Mouse (Mus musculus): ENCODE results near the gene Gnaq. TPM values are rescaled to one million over a fixed set of nuclear protein-coding genes. Genes with fewer than 3 reads are reported as not detected.

Gnaq gene
- polyA plus RNA-seq, 1 experiment: 56.2 TPM

- no peak for TF ChIP-seq CTCF (IDR thresholded peaks at IDR 0.05; ENCODE audit: borderline replicate concordance, insufficient read depth, low read depth, low read length)
- TF ChIP-seq POLR2A (IDR thresholded peaks at IDR 0.05; ENCODE audit: borderline replicate concordance, insufficient read depth, low read length): no peak
- Histone ChIP-seq H3K27ac (ENCODE audit: insufficient read depth, low read length) (no peak overlapping the region), H3K27me3 (ENCODE audit: control insufficient read depth, insufficient read depth, low read length) (no peaks in the 10 kb centered on the region), H3K4me3 (replicated peaks; ENCODE audit: insufficient read depth, low read depth, low read length) (no peak overlapping the region), H3K4me1 (ENCODE audit: control insufficient read depth, insufficient read depth, low read length) (no peaks in the 10 kb centered on the region; the same call in 1 of the 2 replicates)
- no peak for DNase-seq
- WGBS: 81% methylated on average over 13 of the region's 13 CpGs
These were observed 250.5 kb downstream of the Gnaq start for GRCm38 (mm10) chr19:16383127-16383526.

GRCm38 (mm10) chr19:16384094-16384493 is 251.5 kb downstream of the Gnaq start:
- Histone ChIP-seq H3K27me3 (ENCODE audit: control insufficient read depth, insufficient read depth, low read length) (no peaks in the 10 kb centered on the region), H3K4me3 (replicated peaks; ENCODE audit: insufficient read depth, low read depth, low read length) (no peak overlapping the region), H3K27ac (ENCODE audit: insufficient read depth, low read length) (no peak overlapping the region), H3K4me1 (ENCODE audit: control insufficient read depth, insufficient read depth, low read length) (peaks cover 3% of the 10 kb centered on the region; the same call in 1 of the 2 replicates)
- TF ChIP-seq CTCF (IDR thresholded peaks at IDR 0.05; ENCODE audit: borderline replicate concordance, insufficient read depth, low read depth, low read length) (no peak), POLR2A (IDR thresholded peaks at IDR 0.05; ENCODE audit: borderline replicate concordance, insufficient read depth, low read length) (no peak)
- 86% methylated on average over 6 of the region's 6 CpGs for WGBS
- DNase-seq: no peak

- Histone ChIP-seq H3K27ac (ENCODE audit: insufficient read depth, low read length) (no peak overlapping the region), H3K4me1 (ENCODE audit: control insufficient read depth, insufficient read depth, low read length) (peaks cover 3% of the 10 kb centered on the region; the same call in 1 of the 2 replicates), H3K27me3 (ENCODE audit: control insufficient read depth, insufficient read depth, low read length) (no peaks in the 10 kb centered on the region), H3K4me3 (replicated peaks; ENCODE audit: insufficient read depth, low read depth, low read length) (no peak overlapping the region)
- DNase-seq: no peak
- WGBS: 63% methylated on average over 11 of the region's 11 CpGs
- TF ChIP-seq CTCF (IDR thresholded peaks at IDR 0.05; ENCODE audit: borderline replicate concordance, insufficient read depth, low read depth, low read length) (no peak), POLR2A (IDR thresholded peaks at IDR 0.05; ENCODE audit: borderline replicate concordance, insufficient read depth, low read length) (no peak)
These were observed 252.3 kb downstream of the Gnaq start for GRCm38 (mm10) chr19:16384957-16385356.

- TF ChIP-seq POLR2A (IDR thresholded peaks at IDR 0.05; ENCODE audit: borderline replicate concordance, insufficient read depth, low read length): no peak
- no peak for TF ChIP-seq CTCF (IDR thresholded peaks at IDR 0.05; ENCODE audit: borderline replicate concordance, insufficient read depth, low read depth, low read length)
- Histone ChIP-seq H3K4me3 (replicated peaks; ENCODE audit: insufficient read depth, low read depth, low read length) (no peak overlapping the region), H3K27ac (ENCODE audit: insufficient read depth, low read length) (no peak overlapping the region), H3K4me1 (ENCODE audit: control insufficient read depth, insufficient read depth, low read length) (peaks cover 3% of the 10 kb centered on the region; the same call in 1 of the 2 replicates), H3K27me3 (ENCODE audit: control insufficient read depth, insufficient read depth, low read length) (no peaks in the 10 kb centered on the region)
- no peak for DNase-seq
- 68% methylated on average over 6 of the region's 6 CpGs for WGBS
These were observed 253.9 kb downstream of the Gnaq start for GRCm38 (mm10) chr19:16386514-16386913.

- WGBS: 49% methylated on average over 6 of the region's 6 CpGs
- TF ChIP-seq CTCF (IDR thresholded peaks at IDR 0.05; ENCODE audit: borderline replicate concordance, insufficient read depth, low read depth, low read length) (no peak), POLR2A (IDR thresholded peaks at IDR 0.05; ENCODE audit: borderline replicate concordance, insufficient read depth, low read length) (no peak)
- Histone ChIP-seq H3K27ac (ENCODE audit: insufficient read depth, low read length) (no peak overlapping the region), H3K4me3 (replicated peaks; ENCODE audit: insufficient read depth, low read depth, low read length) (no peak overlapping the region), H3K27me3 (ENCODE audit: control insufficient read depth, insufficient read depth, low read length) (no peaks in the 10 kb centered on the region), H3K4me1 (ENCODE audit: control insufficient read depth, insufficient read depth, low read length) (peaks cover 3% of the 10 kb centered on the region; the same call in 1 of the 2 replicates)
- no peak for DNase-seq
These were observed 257.7 kb downstream of the Gnaq start for GRCm38 (mm10) chr19:16390192-16390795.

GRCm38 (mm10) chr19:16394381-16394780 is 261.8 kb downstream of the Gnaq start:
- WGBS: 89% methylated on average over 5 of the region's 5 CpGs
- no peak for DNase-seq

GRCm38 (mm10) chr19:16403101-16403500 is 270.5 kb downstream of the Gnaq start:
- 93% methylated on average over 6 of the region's 6 CpGs for WGBS
- no peaks in the 10 kb centered on the region for H3K4me1 ChIP-seq (ENCODE audit: control insufficient read depth, insufficient read depth, low read length)
- TF ChIP-seq POLR2A (IDR thresholded peaks at IDR 0.05; ENCODE audit: borderline replicate concordance, insufficient read depth, low read length): no peak
- no peak for TF ChIP-seq CTCF (IDR thresholded peaks at IDR 0.05; ENCODE audit: borderline replicate concordance, insufficient read depth, low read depth, low read length)

More at GRCm38 (mm10) chr19:16394381-16394780, 261.8 kb downstream of the Gnaq start:
- TF ChIP-seq CTCF (IDR thresholded peaks at IDR 0.05; ENCODE audit: borderline replicate concordance, insufficient read depth, low read depth, low read length): no peak
- TF ChIP-seq POLR2A (IDR thresholded peaks at IDR 0.05; ENCODE audit: borderline replicate concordance, insufficient read depth, low read length): no peak
- H3K27ac ChIP-seq (ENCODE audit: insufficient read depth, low read length): no peak overlapping the region
- H3K4me3 ChIP-seq (replicated peaks; ENCODE audit: insufficient read depth, low read depth, low read length): no peak overlapping the region
- H3K4me1 ChIP-seq (ENCODE audit: control insufficient read depth, insufficient read depth, low read length): no peaks in the 10 kb centered on the region
- H3K27me3 ChIP-seq (ENCODE audit: control insufficient read depth, insufficient read depth, low read length): no peaks in the 10 kb centered on the region

GRCm38 (mm10) chr19:16407727-16408126 is 275.1 kb downstream of the Gnaq start:
- DNase-seq: no peak
- H3K4me3 ChIP-seq (replicated peaks; ENCODE audit: insufficient read depth, low read depth, low read length): no peak overlapping the region
- no peaks in the 10 kb centered on the region for H3K4me1 ChIP-seq (ENCODE audit: control insufficient read depth, insufficient read depth, low read length)
- no peak for TF ChIP-seq POLR2A (IDR thresholded peaks at IDR 0.05; ENCODE audit: borderline replicate concordance, insufficient read depth, low read length)
- no peak for TF ChIP-seq CTCF (IDR thresholded peaks at IDR 0.05; ENCODE audit: borderline replicate concordance, insufficient read depth, low read depth, low read length)
- no peaks in the 10 kb centered on the region for H3K27me3 ChIP-seq (ENCODE audit: control insufficient read depth, insufficient read depth, low read length)
- 77% methylated on average over 1 of the region's 1 CpGs for WGBS
- H3K27ac ChIP-seq (ENCODE audit: insufficient read depth, low read length): no peak overlapping the region

More at GRCm38 (mm10) chr19:16403101-16403500, 270.5 kb downstream of the Gnaq start:
- no peak for DNase-seq
- Histone ChIP-seq H3K27me3 (ENCODE audit: control insufficient read depth, insufficient read depth, low read length) (no peaks in the 10 kb centered on the region; the same call in 1 of the 2 replicates), H3K4me3 (replicated peaks; ENCODE audit: insufficient read depth, low read depth, low read length) (no peak overlapping the region), H3K27ac (ENCODE audit: insufficient read depth, low read length) (no peak overlapping the region)
